Mouse (Mus musculus) heart, embryonic 16.5 days (tissue): ENCODE results near the gene Zc3h18. TPM values are rescaled to one million over a fixed set of nuclear protein-coding genes. Genes with fewer than 3 reads are reported as not detected.

ENCODE experiments used
- ATAC-seq: fragments of 200-750 bp; cut with Nextera tagmentation; replicated peaks from 2 replicates; pipeline ENCODE4 v1.8.0; 2017; ENCODE audit warnings: moderate number of reproducible peaks; ENCODE audit not compliant: insufficient read depth, low FRiP score; ENCODE audit errors: extremely low read depth
- H3K27ac ChIP-seq: fragments of 300-500 bp; sonication (generic); 2 replicates; pipeline ENCODE4 v1.5.1; 2014; ENCODE audit warnings: mild to moderate bottlenecking, low read length, control low read depth, moderate library complexity
- H3K27me3 ChIP-seq: fragments of 300-500 bp; sonication (generic); 2 replicates; pipeline ENCODE4 v1.6.1; 2014; ENCODE audit warnings: low read length, mixed read lengths; ENCODE audit not compliant: control insufficient read depth, insufficient read depth
- H3K36me3 ChIP-seq: fragments of 300-500 bp; sonication (generic); 2 replicates; pipeline ENCODE4 v1.6.1; 2014; ENCODE audit not compliant: control insufficient read depth, insufficient read depth
- H3K4me1 ChIP-seq: fragments of 300-500 bp; sonication (generic); 2 replicates; pipeline ENCODE4 v1.6.1; 2014; ENCODE audit warnings: low read length, mixed read lengths; ENCODE audit not compliant: control insufficient read depth, insufficient read depth
- H3K4me2 ChIP-seq: fragments of 300-500 bp; sonication (generic); 2 replicates; pipeline ENCODE4 v1.6.1; 2014; ENCODE audit warnings: low read depth, mild to moderate bottlenecking, control low read depth, low read length
- H3K4me3 ChIP-seq: fragments of 300-500 bp; sonication (generic); 2 replicates; pipeline ENCODE4 v1.5.1; 2014; ENCODE audit warnings: mild to moderate bottlenecking, control low read depth, low read length
- H3K9ac ChIP-seq: fragments of 300-500 bp; sonication (generic); 2 replicates; pipeline ENCODE4 v1.6.1; 2014; ENCODE audit warnings: low read length, control low read depth
- H3K9me3 ChIP-seq: fragments of 300-500 bp; sonication (generic); replicated peaks from 2 replicates; pipeline ENCODE4 v1.6.1; 2016; ENCODE audit warnings: low read length; ENCODE audit not compliant: control insufficient read depth
- WGBS: fragments of 180-500 bp; shearing (Covaris S2); extraction: QIAGEN DNeasy Blood & Tissue Kit; methylation state at CpG from one replicate; pipeline ENCODE4 v1.1.7; 2014; 5-methylcytosine and 5-hydroxymethylcytosine counted together
- polyA plus RNA-seq: library from polyadenylated mRNA; unstranded; fragments of >200 nt; fragmentation: Nextera tagmentation; extraction: Ambion mirVana; gene quantifications from 2 replicates; pipeline ENCODE4 v1.2.1, GENCODE M21; 2015

Zc3h18 gene
- polyA plus RNA-seq, 1 experiment from 2014 or later = 28.7 TPM

DNA sequence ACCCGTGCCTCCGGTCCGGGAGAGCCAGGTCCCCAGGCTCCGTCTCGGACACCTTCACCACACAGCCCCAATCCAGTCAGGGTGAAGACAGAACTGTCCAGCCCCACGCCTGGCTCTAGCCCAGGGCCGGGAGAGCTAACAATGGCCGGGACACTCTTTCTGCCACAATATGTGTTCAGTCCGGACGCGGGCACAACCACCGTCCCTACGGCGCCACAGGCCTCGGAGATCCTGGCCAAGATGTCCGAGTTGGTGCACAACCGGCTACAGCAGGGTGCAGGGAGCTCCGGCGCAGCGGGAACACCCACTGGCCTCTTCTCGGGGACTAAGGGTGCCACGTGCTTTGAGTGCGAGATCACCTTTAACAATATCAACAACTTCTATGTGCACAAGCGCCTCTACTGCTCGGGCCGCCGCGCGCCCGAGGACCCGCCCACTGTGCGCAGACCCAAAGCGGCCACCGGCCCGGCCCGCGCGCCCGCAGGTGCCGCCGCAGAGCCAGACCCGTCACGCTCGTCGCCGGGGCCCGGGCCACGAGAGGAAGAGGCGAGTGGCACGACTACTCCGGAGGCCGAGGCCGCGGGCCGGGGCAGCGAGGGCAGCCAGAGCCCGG is 40.7 kb upstream of the Zc3h18 start:
- peaks cover 11% of the 10 kb centered on the region for H3K4me1 ChIP-seq
- peak overlapping the region; percentile 66 for H3K4me2 ChIP-seq
- peak overlapping the region; percentile 46; the same call in 1 of the 2 replicates for H3K9ac ChIP-seq
- peaks cover 36% of the 10 kb centered on the region for H3K36me3 ChIP-seq
- 49% methylated on average over 57 of the region's 57 CpGs for WGBS
- H3K4me3 ChIP-seq = peak overlapping the region; percentile 44
- ATAC-seq = no peak
- no peaks in the 10 kb centered on the region for H3K27me3 ChIP-seq
- H3K27ac ChIP-seq = no peak overlapping the region
- no peaks in the 10 kb centered on the region for H3K9me3 ChIP-seq

DNA sequence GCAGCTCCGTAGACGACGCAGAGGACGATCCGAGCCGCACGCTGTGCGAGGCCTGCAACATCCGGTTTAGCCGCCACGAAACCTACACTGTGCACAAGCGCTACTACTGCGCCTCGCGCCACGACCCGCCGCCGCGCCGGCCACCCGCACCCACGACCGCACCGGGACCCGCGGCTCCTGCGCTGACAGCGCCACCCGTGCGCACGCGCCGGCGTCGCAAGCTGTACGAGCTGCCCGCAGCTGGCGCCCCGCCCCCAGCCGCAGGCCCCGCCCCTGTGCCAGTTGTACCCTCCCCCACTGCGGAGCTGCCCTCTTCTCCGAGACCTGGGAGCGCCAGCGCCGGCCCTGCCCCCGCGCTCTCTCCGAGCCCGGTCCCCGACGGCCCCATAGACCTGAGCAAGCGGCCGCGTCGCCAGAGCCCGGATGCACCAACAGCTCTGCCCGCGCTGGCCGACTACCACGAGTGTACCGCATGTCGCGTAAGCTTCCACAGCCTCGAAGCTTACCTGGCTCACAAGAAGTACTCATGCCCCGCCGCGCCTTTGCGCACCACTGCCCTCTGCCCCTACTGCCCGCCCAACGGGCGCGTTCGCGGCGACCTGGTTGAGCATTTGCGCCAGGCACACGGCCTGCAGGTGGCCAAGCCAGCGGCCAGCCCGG is 40.0 kb upstream of the Zc3h18 start:
- 35% methylated on average over 81 of the region's 81 CpGs for WGBS
- H3K4me1 ChIP-seq = peaks cover 4% of the 10 kb centered on the region

DNA sequence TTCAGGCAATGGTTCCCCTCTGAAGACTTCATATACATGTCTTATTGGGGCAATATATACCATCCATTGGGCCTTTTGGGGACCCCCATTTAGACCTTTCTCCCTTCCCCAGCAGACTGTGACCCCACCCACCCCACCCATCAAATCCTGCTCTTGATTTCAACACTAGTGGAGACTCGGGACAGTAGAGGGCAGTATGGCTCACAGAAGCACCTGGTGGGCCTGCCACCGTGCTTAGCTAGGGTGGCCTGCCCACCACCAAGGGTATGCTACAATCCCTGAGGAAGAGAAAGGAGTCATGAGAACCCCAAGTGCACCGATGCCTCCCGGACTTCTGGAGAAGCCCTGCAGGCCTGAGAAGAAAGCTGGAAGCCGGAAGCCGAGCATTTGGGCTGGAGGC is 37.6 kb upstream of the Zc3h18 start:
- Histone ChIP-seq H3K4me2 (no peak overlapping the region), H3K4me3 (no peak overlapping the region), H3K9me3 (no peaks in the 10 kb centered on the region), H3K9ac (no peak overlapping the region), H3K27ac (no peak overlapping the region), H3K27me3 (no peaks in the 10 kb centered on the region), H3K4me1 (peaks cover 19% of the 10 kb centered on the region), H3K36me3 (peaks cover 31% of the 10 kb centered on the region)
- ATAC-seq = no peak
- 70% methylated on average over 6 of the region's 6 CpGs for WGBS

More for the DNA sequence above, 40.0 kb upstream of the Zc3h18 start:
- Histone ChIP-seq H3K9ac (peak overlapping the region; percentile 46; the same call in 1 of the 2 replicates), H3K4me2 (peak overlapping the region; percentile 66), H3K27me3 (no peaks in the 10 kb centered on the region), H3K9me3 (no peaks in the 10 kb centered on the region), H3K36me3 (peaks cover 36% of the 10 kb centered on the region), H3K27ac (no peak overlapping the region), H3K4me3 (peak overlapping the region; percentile 44)
- ATAC-seq = peak; percentile 21

DNA sequence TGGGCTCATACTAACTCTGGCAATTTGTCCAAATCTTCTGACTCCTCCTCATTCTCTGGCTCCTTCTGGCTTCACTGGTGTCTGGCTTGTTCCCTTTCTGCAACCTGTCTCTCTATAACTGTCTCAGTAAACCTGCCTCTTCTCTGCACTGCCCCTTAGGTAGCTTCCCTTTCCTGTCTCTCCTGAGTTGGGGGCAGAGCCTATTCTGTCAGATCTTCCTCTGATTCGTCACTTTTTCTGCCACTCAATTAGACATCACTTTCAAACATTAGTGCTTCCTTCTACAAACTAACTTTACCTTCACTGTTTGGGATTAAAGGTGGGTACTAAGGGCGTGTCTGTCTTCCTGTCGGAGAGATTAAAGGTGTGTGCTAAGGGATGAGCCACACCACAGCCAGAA is 35.6 kb upstream of the Zc3h18 start:
- no peak overlapping the region for H3K4me3 ChIP-seq
- no peak overlapping the region for H3K27ac ChIP-seq
- no peaks in the 10 kb centered on the region for H3K27me3 ChIP-seq
- WGBS = 83% methylated on average over 3 of the region's 3 CpGs
- H3K36me3 ChIP-seq = peaks cover 18% of the 10 kb centered on the region
- H3K9me3 ChIP-seq = no peaks in the 10 kb centered on the region
- H3K4me2 ChIP-seq = no peak overlapping the region
- peaks cover 33% of the 10 kb centered on the region for H3K4me1 ChIP-seq
- ATAC-seq = no peak
- no peak overlapping the region for H3K9ac ChIP-seq

DNA sequence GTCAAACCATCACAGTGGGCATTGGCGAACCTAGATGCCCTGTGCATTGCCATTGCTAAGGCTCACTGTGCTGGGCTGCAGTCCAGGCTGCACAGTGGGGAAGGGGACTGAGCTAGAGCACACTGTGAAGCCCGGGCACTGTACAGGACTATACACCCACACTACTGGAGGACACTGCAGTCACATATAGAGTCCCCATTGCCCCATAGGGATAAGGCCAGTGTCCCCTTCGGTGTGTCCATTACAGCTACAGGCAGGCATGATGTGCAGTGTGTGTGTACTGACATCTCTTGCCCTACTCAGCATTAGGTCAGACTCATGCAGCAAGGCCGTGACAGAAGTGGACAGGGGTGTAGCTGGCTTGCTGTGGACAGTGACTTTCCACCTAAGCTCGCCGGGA is 34.6 kb upstream of the Zc3h18 start:
- peaks cover 8% of the 10 kb centered on the region for H3K36me3 ChIP-seq

DNA sequence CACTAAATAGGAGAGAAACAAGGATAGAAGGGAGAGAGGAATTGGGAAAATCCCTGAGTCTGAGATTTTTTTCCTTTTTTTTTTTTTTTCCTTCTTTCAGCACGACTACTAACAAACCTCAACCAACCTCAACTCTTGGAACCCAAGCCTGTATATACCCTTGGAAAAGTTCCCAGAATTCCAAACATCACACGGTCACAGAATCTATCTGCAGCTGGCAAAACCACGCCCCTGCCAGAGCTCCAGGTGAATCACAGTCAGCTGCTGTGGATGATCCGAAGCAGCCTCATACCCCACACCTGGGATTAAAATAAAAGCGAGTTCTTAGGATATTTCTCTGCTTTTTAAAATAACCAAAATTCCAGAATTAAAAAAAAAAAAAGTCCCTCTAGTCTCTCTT is 34.0 kb upstream of the Zc3h18 start:
- ATAC-seq = no peak
- Histone ChIP-seq H3K4me3 (no peak overlapping the region), H3K27ac (no peak overlapping the region), H3K9ac (no peak overlapping the region), H3K9me3 (no peaks in the 10 kb centered on the region), H3K36me3 (peaks cover 2% of the 10 kb centered on the region), H3K27me3 (no peaks in the 10 kb centered on the region), H3K4me2 (no peak overlapping the region), H3K4me1 (peaks cover 33% of the 10 kb centered on the region)
- WGBS = 31% methylated on average over 5 of the region's 5 CpGs

More for the DNA sequence above, 34.6 kb upstream of the Zc3h18 start:
- Histone ChIP-seq H3K4me3 (no peak overlapping the region), H3K9me3 (no peaks in the 10 kb centered on the region), H3K27ac (no peak overlapping the region), H3K9ac (no peak overlapping the region), H3K4me1 (peaks cover 33% of the 10 kb centered on the region), H3K27me3 (no peaks in the 10 kb centered on the region), H3K4me2 (no peak overlapping the region)
- 68% methylated on average over 6 of the region's 6 CpGs for WGBS
- ATAC-seq = no peak

DNA sequence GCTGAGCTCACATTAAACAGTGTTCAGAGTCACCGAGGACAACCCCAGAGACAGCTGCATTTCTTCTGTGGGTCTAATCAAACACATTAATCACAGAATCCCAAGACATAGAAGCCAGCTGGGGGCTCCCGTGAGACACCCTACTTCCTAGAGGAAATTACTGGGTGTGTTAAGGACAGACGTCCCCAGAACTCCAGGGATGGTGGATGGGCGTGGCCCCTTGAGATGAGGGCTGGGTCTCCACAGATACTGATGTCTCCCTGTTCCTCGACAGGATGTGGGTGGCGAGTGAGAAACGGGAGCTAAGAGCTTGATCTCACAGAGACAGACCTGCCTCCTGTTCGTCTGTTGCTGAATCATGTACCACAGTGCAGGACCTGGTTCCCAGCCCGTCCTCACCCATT is 33.6 kb upstream of the Zc3h18 start:
- Histone ChIP-seq H3K27me3 (no peaks in the 10 kb centered on the region), H3K4me2 (peak overlapping the region; percentile 65), H3K36me3 (no peaks in the 10 kb centered on the region; the same call in 1 of the 2 replicates), H3K9me3 (no peaks in the 10 kb centered on the region), H3K9ac (peak overlapping the region; percentile 56), H3K4me3 (peak overlapping the region; percentile 44), H3K4me1 (peaks cover 37% of the 10 kb centered on the region), H3K27ac (peak overlapping the region; percentile 12; the same call in 1 of the 2 replicates)
- 3% methylated on average over 9 of the region's 9 CpGs for WGBS
- no peak for ATAC-seq

DNA sequence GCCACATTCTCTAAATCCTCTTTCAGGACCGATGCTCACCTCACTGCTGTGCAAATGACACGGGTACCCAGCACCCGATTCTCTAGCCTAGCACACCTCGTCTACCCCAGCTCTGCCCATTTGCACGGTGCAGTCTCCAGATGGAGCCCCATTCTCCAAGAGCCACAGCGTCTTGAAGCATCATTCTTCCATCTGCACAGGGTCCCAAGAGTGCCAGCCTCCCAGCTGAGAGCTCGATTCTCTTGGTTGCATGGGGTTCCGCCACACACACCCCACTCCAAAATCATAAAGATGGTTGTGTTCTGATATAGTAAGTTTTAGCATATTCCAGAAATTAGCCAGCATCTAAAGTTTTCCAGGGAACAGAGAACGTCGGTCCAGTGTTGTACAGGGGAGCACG is 33.1 kb upstream of the Zc3h18 start:
- no peak for ATAC-seq
- Histone ChIP-seq H3K4me2 (peak overlapping the region; percentile 65), H3K27me3 (no peaks in the 10 kb centered on the region), H3K4me3 (peak overlapping the region; percentile 44), H3K36me3 (no peaks in the 10 kb centered on the region), H3K4me1 (peaks cover 39% of the 10 kb centered on the region), H3K9ac (peak overlapping the region; percentile 56), H3K9me3 (no peaks in the 10 kb centered on the region), H3K27ac (peak overlapping the region; percentile 12; the same call in 1 of the 2 replicates)
- 7% methylated on average over 11 of the region's 11 CpGs for WGBS

DNA sequence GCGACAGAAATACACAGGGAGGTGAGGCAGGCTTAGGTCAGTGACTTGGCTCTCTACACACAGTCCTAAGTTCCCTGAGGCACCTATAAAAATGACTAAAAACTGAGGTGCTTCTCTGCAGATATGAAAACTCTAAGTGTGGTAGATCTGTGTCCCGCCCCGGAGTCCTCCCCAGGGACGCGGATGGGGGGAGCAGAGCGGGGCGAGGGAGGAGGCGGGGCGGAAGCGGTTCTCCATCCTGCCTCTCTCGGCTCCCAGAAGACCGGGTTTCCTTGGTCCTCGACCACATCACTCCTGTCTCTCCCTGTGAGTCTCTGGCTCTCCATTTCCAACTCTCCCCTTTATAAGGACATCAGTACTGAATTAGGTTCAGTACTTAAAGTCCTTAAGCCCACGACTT is 32.7 kb upstream of the Zc3h18 start:
- peak overlapping the region; percentile 56 for H3K9ac ChIP-seq
- ATAC-seq = 0 out of 2 replicates have a peak, but pooled peaks have one; percentile 16
- under 1% methylated on average over 14 of the region's 14 CpGs for WGBS
- H3K27ac ChIP-seq = 0 out of 2 replicates have a peak overlapping the region, but pooled peaks have one; percentile 12
- peaks cover 39% of the 10 kb centered on the region for H3K4me1 ChIP-seq
- H3K4me3 ChIP-seq = peak overlapping the region; percentile 44
- H3K36me3 ChIP-seq = no peaks in the 10 kb centered on the region
- no peaks in the 10 kb centered on the region for H3K9me3 ChIP-seq
- H3K27me3 ChIP-seq = no peaks in the 10 kb centered on the region
- peak overlapping the region; percentile 65 for H3K4me2 ChIP-seq
